Mouse (Mus musculus) ovary, postnatal 14 days (tissue): ENCODE data around the gene Ttc16.
A peak's percentile ranks its signal among the peaks of the same experiment; 100 is the strongest.

Experiments
- DNase-seq: peaks from one replicate; pipeline ENCODE4 v3.0.0; 2022; ENCODE audit warnings: low spot score

The Ttc16 gene

DNA sequence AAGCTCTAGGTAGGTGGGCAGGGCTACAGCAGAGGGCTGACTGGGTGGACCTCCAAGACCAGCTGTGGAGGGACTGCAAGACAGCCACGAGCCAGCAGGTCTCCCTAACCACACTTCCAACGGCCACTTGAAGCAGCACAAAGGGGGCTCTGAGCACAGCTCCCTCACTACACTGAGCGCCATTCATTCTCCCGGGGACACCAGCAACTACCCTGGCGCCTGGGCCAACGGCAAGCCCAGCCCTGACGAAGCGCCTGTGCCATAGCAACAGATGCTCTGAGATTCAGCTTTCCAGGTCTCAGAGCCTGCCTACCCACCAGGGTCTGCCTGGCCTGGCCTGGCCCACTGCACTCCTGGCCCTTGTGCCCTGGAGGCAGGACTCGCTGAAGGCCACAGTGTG, 56.7 kb downstream of the Ttc16 start:
- DNase-seq, result no peak

DNA sequence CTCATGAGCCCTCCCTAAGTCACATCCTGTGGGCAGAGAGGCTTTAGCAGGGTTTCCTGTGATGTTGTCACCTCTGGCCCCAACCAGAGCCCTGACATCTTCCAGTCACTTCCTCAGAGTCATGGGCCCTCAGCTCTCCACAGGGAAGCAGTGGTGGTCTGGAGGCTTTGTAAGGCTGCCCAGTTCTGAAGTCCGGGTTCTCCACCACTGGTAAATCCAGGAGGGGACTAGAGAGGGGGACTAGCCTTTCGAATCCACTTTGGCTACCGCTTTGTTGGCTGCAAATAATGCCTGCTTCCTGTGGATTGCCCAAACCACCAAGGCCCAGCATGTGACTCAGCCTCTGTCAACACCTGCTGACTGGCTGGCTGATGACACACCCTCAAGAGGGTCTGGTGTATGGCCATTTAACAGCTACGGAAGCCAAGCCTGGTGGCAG, 60.4 kb downstream of the Ttc16 start:
- DNase-seq, result no peak

DNA sequence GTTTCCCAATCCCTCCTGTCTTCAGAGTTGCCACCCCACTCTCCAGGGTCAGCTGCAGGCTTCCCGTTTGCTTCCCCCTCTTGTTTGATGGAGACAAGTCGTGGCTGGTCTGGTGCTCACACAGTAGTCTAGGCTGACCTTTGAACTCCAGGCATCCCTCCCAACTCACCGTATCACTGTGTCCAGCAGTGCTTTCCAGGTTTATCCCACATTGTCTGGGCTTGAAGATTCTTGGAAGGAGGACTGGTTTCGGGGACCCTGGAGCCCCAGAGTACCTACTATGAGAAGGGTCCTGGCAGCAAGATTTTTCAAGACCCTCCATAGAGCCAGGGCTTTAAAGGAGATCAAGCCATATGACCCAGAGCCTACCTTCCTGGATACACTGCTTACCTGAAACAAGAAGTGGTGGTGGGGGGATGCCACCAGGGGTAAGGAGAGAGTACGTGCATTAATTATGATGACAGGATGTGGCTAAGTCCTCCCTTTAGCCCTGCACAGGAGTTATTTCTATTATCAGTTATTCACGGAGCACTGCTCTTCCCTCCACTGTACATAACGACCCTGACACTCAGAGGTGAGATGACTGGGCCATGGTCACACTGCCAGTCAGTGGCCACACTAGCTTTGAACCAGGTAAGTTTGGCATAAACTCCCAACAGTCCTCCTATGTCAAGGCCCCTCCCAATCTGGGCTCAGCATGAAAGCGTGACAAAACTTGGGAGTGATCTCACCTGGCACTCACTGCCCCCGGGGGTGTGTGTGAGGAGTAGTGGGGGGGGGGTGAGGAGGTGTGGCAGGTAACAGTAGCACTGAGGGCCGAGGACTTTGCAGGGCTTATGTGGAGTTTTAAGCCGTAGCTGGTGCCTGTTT, 61.1 kb downstream of the Ttc16 start:
- no peak for DNase-seq

DNA sequence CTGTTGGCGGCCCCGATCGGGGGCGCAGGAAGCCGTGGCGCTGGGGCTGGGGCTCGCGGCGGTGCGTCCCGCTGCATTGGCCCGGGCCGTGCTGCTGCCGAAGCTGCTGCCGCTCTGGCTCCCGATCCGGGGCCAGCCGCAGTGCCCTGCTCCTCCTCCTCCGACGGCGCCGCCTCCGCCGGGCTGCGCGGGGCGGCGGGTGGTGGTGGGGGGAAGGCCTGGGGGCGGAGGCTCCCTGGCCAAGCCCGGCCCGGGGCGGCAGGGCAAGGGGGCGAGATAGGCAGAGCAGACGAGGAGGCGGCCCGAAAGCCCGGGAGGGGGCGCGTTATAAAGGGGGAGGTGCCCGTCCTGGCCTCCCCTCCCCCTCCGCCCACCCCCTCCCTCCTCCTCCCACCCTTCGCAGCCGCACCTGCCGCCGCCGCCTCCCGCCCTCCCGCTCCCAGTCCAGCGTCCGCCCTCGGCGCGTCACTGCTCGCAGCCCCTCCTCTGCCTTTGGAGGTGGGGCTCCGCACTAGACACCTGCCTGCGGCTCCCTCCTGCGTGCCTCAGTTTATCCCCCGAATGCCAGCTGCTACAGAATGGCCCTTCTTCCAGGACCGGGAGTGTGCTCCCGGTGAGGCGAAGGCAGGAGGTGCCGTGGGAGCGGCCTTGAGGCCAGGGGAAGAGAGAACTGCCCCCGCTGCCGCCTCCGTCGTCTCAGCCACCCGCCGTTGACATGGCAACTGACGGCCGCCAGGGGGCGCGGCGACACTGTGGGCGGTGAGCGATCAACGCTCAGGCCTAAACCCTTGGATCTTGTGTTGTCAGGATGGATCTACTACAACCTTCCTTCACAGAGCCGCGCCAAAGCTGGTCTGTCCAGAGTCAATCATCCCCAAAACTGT, 62.3 kb downstream of the Ttc16 start, which contains the start of gene Cdk9:
TSS of gene Cdk9 (minus strand) at position 143 of the 884 bp plus-strand sequence.
- DNase-seq, result peak; percentile 95

DNA sequence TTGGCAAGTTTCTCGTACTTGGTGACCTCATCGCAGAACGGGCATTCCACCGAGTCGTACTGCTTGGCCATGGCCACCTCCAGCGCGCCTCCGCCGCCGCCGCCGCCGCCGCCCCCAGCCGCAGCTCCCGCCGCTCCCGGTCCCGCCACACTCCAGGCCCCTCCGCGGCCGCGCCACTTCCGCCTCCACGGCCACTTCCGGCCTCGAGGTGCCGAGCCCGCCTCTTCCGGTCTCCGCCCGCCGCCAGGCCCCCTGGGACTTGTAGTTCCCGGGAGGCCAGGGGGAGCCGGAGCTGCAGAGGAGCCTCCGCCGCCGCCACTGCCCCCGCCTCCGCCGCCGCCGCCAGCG, 62.9 kb downstream of the Ttc16 start:
- peak; percentile 89 for DNase-seq

GRCm38 (mm10) chr2:32712108-32712551, 63.3 kb downstream of the Ttc16 start:
- peak; percentile 57 for DNase-seq

GRCm38 (mm10) chr2:32711301-32712056, 64.0 kb downstream of the Ttc16 start:
- DNase-seq, result no peak

GRCm38 (mm10) chr2:32710425-32710824, 65.0 kb downstream of the Ttc16 start:
- no peak for DNase-seq

GRCm38 (mm10) chr2:32709521-32710137, 65.8 kb downstream of the Ttc16 start:
- DNase-seq, result no peak

- peak; percentile 57 for DNase-seq
Observed at GRCm38 (mm10) chr2:32708643-32709042, 66.8 kb downstream of the Ttc16 start.
